Mouse (Mus musculus) 3134 (cell line): ENCODE measurements at regions not wholly inside any gene's neighbourhood (a gene's known extent, or its start where the extent isn't known, plus 50 kb on each side); places are given as distances from the start of the nearest gene placed in this dataset.

Experiments
- DNase-seq: peaks from one replicate; pipeline ENCODE4 v3.0.0-alpha.2; 2011; ENCODE audit warnings: low spot score; ENCODE audit not compliant: insufficient read length; ENCODE audit errors: extremely low read depth

DNA sequence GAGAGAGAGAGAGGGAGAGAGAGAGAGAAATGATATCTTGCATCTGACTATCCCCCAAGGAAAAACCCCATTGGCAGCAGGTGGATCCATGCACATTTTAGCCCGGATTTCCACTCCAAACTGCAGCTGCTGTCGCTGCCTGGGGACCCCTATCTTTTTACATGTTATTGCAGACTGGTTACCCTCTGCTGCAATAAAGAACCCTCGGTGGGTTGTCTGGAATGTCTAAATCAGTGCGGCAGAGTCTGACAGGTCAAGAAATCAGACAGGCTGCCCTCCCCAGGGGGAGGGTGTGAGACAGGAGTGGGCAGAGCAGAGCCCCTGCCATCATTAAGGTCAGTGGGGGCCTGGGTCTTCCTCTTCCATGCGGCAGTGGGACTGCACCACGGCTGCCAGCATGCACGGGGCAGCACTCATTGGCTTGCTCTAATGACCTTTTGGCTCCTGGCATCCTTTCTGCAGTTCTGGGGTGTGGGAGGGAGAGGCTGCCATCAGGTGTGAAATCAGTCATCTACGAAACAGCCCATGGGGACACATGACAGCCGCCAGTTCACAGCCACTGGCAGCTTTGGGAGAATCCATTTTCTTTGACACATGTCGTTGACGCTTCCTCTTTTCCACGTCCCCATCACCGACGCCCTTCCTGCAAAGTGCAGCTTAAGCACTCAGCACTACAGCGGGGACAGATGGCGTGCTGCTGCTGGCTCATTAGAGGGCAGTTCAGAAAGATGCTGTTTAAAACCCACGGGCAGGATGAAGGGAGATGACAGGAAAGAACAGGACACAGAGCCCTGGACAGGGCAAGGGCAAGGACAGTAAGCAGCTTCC, 256.8 kb upstream of the Sulf2 start:
- DNase-seq, result no peak

DNA sequence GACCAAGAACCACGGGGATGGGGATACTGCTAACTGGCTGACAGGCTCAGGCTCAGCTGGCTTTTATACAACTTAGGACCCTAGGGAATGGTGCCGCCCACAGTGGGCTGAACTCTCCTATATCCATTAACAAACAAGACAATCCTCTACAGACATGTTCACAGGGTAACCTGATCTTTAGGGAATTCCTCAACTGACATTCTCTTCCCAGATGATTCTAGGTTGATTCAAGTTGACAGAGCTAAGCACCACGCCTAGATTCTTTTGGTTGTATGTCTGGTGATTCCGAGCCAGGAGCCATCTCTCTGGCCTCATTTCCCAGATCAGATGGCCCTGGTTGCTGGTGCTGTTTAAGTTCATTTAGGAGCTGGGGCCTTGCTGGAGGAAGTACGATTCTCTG, 253.9 kb upstream of the Sulf2 start:
- DNase-seq, result no peak

DNA sequence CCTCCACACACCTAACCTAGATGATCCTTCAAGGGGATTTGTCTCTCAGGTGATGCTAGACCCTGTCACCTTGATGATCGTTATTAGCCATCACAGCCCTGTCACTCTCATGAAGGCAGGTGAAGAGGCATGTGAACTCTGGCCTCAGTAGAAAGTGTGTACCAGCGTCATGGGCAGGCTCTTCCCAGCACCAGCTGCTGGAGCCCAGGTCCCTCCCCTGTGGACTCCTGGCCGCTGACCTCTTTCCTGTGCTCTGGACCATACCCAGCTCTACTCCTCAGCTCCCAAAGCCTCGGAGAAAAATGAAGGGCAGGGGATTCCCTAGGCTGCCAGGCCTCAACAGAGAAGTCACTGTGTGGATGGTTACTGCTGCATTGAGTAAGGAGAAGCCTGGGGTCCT, 253.3 kb upstream of the Sulf2 start:
- DNase-seq, result no peak

DNA sequence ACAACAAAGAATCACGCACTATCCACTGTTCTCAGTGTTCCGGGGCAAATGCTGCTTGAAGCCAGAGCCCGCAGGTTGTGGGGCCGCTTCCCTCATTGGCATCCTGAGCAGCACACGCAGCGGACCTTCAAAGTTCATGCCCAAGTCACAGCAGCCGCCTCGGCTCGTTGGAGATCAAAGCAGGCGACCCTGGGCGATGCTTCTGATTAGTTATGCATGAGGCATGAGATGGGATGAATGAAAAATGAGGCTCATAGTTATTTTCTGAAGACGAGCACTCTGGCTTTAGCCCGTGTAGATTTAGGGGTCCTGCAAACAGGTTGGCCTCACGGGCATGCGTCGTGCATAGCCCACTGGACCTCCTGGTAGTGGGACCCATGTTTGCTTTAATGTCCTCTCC, 252.5 kb upstream of the Sulf2 start:
- DNase-seq, result no peak

DNA sequence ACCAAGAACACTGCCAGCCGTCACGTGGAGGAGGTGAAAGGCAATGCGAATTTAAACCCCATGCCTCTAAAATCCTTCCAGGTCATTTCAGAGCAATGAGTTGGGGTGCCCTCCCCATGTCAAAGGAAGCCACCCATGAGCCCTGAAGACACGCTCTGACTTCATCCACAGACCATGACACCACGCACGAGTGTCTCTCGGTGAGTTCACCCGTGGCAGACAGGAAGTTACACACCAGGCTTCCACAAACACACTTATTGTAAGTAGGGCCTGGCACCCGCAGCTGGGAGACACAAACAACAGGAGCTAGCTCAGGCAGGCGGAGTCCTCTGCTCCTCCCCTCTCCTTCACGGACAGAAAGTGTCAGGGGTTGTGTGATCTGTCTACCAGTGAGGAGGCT, 251.4 kb upstream of the Sulf2 start:
- no peak for DNase-seq

DNA sequence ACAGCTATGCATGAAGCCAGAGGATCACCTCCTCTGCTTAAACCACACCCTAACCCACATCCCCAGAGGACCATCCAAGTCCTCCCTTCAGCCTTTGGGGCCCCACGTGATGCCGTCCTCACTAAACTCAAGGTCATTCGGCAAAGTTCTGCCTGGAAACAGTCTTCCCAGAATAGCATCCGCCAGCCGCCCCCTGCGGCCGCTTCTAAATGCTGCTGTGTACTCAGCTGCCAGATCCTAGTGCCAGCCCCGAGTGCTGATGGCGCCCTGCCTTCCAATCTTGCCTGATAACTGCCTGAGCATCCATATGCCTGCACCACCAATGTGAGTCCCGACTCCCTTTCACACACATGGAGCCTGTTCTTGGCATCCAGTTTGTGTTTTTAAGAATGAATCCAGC, 247.9 kb upstream of the Sulf2 start:
- DNase-seq, result no peak

DNA sequence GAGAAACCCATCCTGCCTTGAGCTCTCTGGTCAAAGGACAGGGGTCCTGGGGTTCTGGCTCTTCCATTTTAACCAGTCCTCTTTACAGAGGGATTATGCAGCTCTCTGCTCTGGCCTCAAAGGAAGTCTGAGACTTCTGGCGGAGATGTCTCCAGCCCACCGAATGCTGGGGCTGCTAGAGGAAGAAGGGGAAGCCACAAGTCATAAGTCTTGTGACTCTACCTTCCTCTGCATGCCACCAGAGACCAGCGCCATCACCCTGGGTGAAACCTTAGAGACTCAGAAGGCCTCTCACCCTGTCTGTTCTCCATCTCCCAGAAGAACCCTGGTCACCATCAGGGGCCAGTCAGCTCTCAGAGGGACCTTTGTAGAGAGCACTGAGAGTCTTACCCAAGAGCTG, 246.4 kb upstream of the Sulf2 start:
- no peak for DNase-seq

DNA sequence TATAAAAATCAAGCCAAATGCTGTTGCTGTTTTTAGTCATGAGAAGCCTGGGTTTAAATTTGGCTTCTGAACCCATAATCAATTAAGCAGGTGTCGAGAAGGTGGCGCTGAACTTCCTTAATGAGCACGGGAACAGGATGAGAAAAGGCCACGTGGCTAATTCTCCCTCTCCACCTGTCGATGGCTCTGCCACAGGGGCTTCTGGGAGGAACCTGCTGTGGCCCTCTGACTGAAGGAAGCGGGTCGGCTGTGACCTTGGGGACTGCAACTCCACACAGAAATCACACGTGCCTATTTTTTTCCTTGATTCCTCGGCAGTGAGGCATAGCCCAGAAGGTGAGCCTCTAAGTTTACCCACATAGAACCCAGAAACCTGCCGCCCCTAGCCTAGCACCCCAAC, 244.8 kb upstream of the Sulf2 start:
- no peak for DNase-seq

DNA sequence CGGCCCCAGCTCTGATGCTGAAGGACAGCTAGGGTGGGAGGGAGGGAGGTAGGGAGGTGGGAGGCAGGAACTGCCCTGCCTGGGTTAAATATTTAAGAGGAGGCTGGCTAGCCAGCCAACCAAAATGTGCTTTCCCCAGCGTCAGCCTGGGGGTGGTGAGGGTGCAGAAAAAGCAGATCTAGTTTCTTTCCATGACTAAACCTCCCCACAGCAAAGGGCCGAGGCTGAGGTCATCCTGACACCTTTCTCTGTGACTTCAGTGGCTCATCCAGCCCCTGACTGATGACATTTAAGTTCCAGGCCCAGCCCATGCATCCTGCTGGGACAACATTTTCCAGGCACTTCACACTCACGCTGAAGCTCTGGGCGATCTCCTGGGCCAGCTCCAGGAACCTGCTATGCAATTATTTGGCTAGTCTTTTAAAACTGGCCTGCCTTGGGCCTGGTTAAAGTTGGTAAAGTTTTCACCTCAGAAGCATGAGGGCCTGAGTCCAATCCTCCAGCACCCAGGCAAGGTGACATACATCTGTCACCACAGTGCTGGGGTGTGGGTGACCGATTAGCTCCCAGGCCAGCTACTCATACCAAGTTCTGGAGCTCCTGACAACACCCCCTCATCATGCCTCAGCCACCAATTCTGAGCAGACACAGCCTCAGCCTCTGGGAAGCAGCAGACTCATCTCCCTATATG, 243.8 kb upstream of the Sulf2 start:
- peak; percentile 68 for DNase-seq

DNA sequence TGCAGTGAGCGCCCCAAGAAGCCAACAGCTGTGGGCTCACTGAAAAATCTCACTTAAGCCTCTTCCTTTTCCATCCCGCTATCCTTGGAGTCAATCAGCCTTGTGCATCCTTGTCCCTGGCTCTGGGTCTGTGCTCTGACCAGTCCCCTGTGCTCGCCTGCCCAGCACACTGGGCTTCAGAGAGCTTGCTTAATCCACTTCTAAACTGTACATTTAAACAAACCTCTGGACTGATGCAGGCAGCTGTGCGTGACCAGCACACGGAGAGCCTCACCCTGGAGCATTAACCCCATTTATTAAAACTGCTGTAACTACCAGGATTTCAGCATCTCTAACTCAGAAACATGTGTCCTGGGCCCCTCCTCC, 243.3 kb upstream of the Sulf2 start:
- DNase-seq, result no peak

DNA sequence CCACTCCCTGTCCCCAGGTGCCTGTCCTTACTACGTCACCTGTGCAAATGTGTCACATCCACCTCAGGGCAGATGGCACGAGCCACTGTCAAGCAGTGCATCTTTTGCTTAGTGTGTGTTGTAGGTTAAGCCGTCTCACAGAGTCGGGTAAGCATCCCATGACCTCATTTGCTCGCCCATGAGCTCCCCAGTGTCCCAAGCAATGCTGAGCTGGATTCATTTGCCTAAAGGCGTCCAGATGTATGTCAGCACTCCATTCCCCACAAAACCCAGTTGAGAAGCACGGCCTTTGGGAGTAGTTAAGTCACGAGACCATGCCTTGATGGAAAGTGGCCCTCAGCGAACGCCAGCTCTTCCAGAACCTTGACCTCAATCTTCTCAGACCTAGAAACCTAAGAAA, 242.7 kb upstream of the Sulf2 start:
- no peak for DNase-seq

DNA sequence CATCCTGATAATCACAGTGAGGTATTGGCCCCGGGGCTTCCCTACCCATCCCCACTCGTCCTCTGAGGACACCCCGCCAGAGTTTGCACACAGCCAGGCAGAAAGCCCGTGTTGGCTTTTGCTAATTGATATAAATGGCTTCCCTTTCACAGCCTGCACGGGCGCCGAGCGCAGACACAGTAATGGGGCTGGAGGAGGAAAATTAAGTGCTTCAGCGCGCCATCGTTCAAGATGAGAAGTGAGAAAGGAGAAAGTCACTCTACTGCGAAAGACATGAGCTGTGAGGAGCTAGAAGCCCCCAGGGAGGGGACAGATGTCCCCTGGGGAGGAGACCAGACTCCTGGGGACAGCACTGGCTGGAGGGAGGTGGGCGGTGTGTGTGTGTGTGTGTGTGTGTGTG, 239.2 kb upstream of the Sulf2 start:
- DNase-seq, result no peak

DNA sequence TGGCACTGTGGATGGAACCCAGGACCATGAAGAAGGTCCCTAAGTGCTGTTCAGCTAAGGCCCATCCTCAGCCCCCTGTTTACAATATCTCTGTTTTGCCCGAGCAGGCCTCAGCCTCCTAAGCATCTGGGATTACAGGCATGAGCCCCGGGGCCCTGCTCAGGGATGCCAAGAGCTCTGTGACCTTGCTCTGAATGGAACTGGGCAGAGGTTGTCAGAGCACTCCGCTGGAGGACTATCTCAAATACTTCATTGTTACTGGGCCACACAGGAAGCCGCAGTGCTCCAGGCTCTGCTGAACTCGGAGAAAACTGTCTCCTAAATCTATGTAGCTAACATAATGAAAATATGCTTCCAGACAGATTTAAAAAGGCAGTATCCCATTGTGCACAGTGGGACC, 235.7 kb upstream of the Sulf2 start:
- DNase-seq, result no peak

DNA sequence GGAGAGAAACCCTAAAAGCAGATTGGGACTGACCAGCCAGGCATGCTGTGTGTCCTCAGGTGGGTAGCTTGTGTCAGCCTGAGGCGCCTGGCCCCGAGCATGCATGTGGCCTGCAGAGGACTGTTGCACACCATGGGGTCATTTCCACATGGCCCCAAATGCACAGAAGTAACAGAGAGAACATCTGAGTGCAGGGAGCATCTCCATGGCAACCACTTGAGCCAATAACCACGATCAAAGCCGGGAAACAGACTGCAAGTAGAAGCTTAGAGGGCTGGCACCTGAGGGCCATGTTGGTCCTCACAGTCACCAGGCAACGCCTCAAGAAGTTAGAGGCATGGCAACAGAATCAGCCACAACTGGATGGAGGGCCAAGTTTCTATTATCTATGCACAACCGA, 232.6 kb upstream of the Sulf2 start:
- DNase-seq, result no peak

DNA sequence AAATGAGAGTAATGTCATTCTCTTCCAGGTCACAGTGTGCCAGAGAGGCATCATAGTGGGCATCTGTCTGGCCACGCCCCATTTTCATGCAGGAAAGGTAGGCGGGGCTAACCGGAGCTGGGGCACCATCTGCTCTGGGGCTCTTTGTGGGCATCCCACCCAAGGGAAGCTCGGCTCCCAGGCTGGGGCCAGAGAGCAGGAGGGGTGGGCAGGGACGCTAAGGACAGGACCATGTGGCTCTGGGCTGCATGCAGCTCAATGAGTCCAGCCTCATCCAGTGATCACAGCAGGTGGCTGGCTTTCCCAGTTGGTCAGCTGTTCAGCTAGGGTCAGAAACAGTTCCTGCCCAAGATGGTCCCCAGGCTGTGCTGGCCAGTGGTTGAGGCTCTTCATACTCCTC, 231.4 kb upstream of the Sulf2 start:
- DNase-seq, result no peak

DNA sequence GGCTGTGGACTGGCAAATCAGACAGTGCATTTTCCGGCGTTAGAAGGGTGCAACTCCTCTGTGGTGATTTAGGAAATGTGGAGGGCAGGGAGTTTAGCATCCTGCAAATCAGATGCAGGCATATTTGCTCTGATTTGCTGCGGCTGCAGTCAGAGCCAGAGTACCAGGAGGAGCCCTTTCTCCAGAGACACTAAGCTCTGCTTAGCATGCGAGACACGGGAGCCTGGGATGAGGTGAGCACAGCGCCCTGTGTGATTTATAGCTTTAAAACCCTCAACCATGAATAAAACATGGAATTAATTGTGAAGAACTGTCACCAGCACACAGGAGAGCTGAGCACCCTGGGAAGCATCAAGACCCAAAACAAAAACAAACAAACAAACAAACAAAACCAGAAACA, 229.1 kb upstream of the Sulf2 start:
- no peak for DNase-seq

DNA sequence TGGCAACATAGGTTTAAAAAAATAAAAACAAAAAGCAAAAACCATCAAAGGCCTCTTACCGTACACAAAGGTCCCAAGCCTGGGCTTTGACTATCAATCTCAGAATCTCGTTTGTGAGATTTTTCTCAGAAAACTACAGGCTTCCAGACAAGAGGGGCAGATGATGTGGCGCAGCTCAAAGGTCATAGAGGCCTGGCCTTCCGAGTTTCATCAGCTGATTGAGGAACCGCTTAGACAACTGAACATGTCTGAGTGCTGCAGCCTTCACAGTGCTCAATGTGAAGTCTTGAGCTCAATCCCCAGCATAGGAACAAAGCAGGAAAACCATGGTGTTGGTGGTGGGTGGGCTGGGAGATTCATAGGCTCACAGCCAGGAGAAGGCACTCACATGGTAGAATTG, 227.9 kb upstream of the Sulf2 start:
- no peak for DNase-seq

DNA sequence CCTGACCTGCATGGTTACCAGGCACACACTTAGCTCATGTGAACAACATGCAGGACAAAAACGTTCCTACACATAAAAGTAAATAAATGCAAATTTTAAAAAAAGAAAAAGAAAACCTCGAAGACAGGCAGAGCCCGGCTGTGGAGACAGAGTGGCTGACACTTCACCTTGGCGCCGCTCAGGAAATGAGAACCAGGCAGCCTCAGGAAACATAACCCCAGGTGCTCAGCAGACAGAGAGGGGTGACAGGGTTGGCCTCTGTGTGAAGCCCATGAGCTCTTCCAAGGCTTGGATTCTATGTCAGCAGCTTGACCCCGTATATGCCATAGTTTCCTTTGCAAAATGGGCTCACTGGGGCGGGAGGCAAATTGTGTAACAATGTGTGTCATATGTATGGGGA, 226.7 kb upstream of the Sulf2 start:
- no peak for DNase-seq

DNA sequence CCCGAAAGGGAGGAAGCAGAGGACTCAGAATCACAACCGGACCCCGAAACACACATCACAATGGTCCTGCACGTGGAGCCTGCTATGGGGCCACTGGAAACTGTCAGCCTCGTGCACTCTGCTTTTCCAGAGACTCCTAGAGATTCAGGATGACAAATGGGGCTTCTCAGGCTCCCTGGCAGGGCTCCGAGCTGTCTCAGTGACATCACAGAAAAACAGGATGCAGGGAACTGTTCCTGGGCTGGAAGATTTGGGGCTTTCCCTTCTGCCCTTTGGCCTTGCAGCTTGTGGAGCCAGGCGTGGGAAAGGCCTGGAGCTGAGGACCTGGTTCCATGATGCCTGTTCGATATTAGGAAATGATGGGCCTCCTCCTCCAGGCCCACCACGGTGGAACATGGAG, 225.4 kb upstream of the Sulf2 start:
- DNase-seq, result no peak

DNA sequence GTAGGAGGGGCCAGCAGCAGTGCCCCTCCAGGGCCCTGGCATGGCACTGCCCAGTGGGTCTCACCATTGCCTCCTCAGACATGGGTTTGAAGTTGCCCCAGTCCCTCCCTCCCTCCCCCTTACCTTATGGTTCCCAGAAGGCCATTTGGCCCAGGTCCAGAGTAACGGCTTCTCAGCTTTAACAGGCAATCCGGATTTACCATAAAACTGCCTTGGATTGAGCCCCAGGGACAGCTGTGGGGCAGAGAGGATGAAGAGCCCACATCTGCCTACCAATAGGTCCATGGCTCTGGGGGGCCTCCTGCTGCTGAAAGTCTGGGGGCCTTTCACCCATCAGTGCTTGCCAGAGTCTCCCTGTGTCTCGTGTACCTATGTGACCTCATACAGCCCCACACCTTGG, 222.9 kb upstream of the Sulf2 start:
- DNase-seq, result no peak

DNA sequence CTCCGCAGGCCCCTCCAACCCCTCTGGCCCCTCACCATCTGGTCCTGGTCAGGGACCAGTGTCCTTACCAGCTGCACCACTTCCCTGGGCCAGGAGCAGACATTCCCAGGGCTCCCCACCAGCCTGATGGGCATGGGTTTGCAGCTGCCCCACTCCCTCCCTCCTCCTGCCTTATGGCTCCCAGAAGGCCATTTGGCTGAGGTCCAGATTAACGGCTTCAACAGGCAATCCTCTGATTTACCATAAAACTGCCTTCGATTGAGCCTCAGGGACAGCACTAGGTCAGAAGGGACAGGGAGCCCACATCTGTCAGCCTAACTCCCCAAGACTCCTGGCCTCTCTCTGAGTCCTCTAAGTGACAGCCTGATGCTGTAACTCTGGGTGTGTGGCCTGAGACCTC, 221.9 kb upstream of the Sulf2 start:
- DNase-seq, result peak; percentile 22

DNA sequence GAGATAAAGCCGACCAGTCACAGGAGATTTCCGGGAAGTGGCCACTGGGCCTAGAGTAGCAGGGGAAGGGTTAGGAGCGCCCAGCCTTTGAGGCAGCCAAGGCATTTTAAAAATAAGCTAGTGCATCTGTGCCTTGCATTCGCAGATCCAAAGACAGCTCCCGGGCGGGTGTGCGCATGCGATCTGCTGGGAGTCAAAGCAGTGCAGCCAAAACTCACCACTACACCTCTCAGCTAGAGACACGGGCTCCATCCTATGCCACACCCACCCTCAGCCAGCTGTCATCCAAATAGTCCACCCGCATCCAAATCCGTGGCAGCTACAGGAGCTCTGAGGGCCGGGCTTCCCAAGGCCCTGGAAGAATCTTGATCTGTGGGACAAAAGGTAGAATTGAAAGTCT, 220.2 kb upstream of the Sulf2 start:
- DNase-seq, result no peak

DNA sequence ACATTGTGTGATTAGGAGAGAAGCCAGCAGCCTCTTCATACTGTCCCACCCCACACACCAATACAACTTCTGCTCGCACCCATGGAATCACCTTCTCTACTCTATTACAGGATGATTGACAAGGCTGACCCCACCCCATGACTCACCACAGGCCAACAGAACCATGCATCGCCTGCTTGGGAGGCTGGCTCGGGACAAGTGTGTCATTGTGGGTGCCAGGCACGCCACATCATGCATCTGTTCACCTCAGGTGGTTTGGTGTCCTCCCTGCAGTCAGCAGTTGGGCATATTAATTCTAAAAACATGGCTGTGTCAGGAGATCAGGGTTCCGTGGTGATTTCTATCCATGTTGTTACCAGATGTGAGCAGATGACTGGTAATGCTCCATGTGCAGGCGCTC, 215.3 kb upstream of the Sulf2 start:
- DNase-seq, result peak; percentile 62
